Mouse (Mus musculus) CD8-positive naive resting alpha-beta T cell, adult 2 months (primary cell): ENCODE data around the gene Plppr2.

Experiments used
- DNase-seq, 2 experiments: peaks; one replicate each; pipeline ENCODE4 v3.0.0; 2022; ENCODE audit warnings: low read depth in 2 of 2, low spot score in 2 of 2

Plppr2 gene

DNA sequence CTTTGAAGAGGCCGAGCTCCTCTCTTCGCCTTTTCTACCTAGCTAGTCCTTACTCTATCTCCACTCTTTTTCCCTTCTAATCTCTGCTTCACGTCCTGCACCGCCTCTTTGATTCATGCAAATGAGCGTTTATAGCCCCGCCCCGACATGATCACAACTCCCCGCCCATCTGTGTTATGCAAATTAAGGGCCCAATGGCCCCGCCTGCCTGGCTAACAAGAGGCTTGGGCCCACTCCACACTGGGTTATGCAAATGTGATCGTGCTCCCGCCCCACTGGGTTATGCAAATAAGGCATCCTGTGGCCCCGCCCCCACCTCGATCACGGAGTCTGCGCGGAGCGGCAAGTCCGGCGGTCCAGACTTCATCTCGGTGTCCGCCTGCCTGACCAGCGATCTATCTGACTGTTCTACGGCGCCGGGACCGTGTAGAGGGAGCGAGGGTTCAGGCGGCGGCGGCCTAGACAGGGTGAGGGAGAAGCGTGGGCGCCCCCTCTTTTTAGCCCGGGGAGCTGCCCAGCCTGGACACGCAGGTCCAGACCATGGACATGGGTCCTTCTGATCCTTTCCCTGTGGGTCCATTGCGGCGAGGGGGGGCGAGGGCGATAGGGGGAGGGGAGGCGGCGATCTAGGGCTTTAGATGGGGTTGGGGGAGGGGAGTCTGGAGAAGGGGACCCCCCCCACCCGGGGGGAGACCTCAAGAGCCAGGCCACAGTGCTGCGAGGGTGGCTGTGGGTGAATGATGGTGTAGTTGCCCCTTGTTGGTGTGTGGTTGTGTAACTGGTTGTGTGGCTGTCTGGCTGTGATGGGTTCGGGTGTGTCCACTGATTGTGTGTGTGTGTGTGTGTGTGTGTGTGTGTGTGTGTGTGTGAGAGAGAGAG, at the start of gene Plppr2:
Gene Plppr2, plus strand, starts transcription at position 342 of the 879 bp plus-strand sequence.
- DNase-seq, result peak; percentile 65 to 73

DNA sequence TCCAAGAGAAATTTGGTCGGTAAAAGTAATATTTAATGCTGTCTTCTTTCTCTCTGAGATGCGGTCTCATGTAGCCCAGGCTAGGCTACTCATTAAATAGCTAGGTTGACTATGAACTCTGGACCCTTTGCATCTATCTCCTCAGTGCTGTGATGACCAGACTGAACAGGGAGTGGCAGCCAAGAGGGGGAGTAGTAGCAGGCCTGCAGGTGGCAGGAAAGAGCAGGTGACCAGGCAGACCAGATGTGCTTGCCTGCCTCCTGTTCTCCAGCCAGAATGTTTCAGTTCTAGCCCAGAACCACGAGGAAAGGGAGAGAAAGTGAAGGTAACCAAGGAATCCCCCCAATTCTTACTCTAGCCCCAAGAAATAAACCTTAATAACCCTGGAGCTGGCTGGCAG, 47.6 kb upstream of the Plppr2 start:
- DNase-seq, result no peak

DNA sequence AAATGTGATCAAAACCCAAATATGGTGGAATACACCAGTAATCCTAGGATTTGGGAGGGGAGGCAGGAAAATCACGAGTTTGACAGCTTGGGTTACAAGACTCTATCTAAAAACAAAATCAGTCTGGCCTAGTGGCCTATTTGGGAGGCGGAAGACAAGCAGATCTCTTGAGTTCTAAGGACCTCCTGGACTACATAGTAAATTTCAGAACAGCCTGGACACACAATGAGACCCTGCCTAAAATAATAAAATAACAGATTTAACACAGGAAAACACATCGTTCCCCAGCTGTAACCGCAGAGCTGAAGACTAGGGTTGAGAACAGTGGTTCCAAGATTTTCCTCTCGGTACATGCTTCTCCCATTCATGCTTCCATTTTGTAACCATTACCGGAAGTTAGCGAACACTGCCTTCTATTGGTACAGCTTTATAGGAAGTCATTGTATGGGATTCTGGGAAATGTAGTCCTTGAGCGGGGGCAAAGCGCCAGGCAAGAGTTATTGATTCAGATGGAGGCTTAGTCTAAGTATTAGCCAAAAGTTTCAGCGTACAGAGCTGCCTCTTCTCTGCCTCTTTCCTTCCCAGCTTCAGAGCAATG, 35.5 kb upstream of the Plppr2 start:
- peak in 1 of 2 experiments; percentile 35 for DNase-seq

DNA sequence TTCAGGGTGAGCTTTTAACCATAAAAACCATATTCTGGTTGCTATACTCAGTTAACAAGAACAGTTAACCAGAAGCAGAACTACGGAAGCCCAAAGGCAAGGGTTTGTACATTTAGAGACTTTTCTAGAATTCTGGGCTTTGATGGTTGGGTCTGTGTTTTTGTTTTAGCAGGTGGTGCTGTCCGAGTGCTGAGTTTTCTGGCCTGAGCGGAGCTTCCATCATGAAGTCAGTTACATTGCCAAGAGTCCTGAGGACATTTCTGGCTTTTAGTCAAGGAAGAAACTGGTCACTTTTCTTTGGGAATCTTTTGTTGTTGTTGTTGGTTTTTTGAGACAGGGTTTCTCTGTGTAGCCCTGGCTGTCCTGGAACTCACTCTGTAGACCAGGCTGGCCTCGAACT, 32.8 kb upstream of the Plppr2 start:
- no peak for DNase-seq

DNA sequence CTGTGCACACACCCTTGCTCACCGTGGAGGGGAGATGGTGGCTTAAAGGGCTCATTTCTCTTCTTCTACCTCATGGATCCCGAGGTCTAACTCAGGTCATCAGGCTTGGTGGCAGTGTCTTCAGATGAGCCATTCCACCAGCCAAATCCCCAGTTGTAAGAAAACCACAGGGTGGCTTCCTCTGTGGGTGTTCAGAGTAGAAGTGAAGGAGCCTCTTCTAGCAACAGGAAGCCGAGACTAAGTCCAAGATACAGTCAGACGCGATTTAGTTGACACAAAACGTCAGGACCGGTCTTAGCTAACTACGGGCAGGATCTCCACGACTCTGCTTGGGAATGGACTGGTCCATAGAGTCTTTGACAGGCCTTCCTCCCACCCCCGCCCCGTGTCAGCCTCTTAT, 28.6 kb upstream of the Plppr2 start:
- DNase-seq, result peak in 1 of 2 experiments; percentile 4

DNA sequence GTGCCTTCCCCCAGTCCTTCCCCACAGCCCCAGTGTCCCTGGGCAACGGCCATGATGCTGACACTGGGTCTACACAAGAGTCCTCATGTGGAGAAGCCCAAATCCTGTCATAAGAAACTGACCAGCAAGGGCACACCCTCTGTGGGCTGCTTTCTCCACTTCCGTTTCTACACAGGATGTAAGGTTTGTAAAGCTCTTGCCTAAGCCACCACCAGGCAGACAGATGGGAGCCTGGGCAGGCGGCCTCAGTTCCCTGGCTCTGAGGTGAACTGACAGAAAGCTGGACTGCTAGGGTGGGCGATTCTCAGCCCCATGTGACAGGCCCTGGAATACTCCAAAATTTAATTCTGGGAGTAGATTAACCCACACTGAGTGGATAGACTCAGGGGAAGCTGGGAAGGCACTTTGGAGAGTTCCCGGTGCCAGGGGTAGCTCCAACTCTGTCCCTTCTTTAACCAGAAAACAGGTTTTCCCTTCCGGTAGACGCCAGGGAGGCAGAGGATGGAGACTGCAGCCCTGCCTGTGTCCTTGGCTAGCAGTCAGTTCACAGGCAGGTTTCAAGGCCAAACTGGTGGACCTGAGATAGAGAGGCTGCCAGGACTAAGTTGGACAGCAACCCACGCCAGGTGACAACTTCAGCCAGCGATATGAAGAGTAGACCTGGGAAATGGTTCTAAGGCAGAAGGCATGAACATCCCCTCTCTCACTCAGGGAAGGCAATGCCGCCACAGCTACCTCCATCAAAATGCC, 27.2 kb upstream of the Plppr2 start:
- no peak for DNase-seq

DNA sequence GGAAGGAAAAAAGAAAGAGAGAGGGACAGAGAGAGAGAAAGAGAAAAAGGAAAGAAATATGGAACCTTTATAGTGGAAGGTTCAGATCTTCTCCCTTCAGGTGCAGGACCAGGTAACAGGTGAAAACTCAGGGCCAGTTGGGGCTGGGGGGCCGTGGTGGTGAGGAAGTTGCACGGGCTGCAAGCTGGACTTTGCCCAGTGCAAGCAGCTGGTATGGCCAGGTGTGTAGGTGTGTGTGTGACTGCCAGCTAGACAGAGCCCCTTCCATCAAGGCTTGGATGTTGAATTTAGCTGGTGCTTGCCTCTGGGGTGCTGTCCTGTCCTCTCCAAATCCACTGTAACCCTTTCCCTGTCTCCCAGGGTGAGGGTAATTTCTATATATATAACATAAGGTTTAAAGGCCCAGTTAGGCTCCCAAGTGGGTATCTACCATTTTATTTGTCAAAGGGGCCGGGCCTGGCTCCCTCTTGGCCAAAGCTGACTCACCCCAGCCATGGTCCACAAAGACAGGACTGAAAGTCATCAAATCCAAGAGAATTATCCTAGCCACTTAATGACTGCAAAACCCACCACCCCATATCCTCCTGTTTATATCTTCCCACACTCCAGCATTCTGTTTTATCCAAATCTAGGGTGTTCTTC, 19.9 kb upstream of the Plppr2 start:
- DNase-seq, result no peak

DNA sequence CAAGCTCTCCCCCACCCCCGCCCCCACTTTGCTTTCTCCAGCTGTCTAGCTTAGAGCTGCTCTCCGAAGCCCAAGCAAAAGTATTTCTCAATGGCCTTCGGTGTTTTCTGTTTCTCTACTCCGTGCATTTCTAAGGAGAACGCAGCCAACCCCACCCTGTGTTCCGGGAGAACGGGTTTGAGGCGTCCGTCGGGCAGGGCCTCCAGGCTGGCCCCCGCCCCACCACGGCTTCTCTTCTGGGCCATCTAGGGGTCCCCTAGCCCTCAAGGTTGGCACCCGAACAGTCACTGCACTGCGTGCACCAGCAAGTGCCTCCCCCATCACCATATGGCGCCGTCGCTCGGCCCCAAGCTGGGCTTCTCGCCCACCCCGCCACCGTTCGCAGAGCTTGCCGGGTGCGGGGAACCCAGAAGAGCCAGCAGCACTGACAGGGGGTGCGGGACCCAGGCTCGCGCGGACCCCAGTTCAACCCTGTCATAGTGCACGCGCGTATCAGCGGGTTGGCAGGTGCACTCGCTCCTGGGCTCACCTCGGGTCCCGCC, 19.3 kb upstream of the Plppr2 start:
- DNase-seq, result no peak

DNA sequence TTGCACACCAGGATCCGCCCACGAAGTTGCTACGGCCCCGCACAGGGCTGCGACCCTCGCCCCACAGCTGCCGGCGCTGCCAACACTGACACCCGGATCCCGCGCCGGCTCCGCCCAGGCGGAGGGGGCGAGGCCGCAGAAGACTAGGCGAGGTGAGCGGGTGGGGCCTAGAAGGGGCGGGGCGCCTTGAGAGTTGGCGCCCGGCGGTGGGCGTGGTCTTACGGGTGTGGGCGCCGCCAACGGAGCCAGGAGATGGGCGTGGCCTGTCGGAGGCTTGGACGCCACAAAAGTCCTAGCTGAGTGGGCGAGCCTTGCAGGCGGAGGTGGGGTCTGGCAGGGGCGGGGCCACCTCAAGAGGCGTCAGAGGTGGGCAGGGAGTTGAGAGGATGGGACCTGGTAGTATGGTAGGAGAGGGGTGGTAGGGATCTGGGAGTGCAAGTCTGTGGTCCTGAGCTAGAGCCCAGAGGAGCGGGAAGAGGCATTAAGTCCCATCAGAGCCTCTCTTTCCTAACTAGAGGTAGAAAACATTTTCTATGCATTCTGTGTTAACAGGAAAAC, 18.7 kb upstream of the Plppr2 start, which contains the start of gene Rab3d:
Gene Rab3d, minus strand, starts transcription at position 158 of the 558 bp plus-strand sequence.
- DNase-seq, result peak; percentile 79 to 87

DNA sequence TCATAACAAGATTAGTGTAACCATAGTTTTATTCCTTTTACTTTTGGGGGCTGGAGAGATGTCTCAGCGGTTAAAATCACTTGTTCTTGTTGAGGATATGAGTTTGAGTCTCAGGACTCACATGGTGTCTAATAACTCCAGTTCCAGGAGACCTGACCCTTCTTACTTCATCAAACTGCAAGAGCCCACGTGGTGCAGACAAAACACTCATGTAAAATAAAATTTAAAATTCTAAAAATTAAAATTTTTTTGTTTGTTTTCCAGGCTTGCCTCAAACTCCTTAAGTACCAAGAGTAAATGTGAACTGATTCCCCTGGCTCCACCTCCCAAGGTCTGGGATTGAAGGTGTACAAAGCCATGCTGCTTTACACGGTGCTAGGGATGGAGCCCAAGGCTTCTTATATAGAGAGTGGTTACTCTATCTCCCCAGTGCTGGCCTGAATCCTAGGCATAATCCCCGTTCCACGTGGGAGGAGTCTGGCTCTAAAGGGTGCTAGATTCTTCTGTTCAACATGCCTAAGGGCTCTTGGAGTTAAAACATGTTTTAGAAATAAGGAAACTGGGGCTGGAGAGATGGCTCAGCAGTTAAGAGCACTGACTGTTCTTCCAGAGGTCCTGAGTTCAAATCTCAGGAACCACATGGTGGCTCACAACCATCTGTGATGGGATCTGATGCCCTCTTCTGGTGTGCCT, 18.0 kb upstream of the Plppr2 start:
- no peak for DNase-seq

DNA sequence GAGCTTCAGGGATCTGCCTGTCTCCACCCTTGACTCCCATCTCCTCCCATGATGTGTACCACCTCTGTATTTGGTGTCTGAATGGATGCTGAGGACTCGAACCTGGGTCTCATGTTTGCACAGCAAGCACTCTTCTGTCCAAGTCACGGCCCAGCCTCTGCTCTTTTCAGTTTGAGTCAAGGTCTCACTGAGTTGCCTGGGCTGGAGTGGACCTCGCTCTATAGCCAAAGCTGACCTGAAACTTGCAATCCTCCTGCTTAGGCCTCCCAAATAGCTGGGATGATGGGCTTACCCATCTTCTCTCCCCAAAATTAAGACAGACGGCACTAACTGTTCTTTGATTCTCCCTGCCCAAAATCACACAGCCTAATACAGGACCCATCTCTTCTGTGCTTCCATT, 13.8 kb upstream of the Plppr2 start:
- no peak for DNase-seq

DNA sequence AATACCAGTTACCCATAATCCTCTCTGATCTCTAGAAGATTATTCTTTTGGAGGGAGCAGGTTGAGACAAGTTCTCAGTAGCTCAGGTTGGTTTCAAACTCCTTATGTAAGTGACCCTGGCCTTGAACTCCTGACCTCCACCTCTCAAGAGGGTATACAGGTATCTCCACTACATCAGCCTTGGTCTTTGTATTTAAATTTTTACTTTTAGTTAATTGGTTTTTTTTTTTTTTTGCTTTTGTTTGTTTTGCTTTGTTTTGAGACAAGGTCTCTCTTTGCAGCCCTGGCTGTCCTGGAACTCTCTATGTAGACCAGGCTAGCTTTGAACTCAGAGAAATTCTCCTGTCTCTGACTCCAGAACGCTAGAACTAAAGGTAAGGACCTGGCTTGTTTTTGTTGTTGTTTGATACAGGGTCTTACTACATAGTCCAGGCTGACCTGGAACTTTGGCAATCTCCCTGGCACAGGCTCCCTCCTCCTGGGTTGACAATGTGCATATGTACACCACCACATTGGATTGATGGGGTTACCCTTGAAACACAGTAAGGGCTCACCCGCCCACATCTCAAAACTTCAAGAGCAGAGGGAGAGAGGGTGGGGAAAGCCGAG, 13.2 kb upstream of the Plppr2 start:
- no peak for DNase-seq

DNA sequence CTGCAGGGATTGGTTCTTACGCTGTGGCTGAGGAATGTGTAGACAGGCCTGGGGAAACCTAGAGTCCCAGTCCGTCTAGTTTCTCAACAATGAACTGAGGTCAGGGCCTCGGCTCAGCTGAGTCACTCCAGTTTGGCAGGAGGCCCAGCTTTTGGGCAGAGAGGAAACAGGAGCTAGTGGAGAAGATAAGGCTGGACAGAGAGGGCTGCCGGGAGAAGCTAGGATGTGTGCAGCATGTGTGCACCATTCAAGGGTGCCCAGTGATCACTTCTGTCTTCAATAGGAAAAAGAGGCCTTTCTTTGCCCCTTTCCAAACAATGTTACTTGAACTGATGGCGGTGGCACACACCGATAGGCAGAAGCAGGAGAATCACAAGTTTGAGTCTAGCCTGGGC, 12.7 kb upstream of the Plppr2 start:
- no peak for DNase-seq

DNA sequence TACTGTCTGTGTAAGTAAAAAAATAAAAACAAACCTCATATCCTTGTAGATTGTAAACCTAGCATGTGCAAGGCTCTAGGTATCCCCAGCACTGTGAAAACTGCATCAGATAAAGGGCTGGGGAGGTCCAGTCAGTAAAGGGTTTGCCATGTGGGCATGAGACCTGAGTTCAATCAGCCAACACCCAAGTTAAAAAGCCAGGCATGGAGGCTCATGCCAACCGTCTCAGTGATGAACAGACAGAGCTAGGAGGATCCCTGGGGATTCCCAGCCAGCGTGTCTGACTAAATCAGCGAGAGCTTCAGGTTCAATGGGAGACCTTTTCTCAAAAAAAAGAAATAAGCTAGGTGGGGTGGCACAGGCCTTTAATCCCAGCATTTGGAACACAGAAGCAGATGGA, 11.8 kb upstream of the Plppr2 start:
- no peak for DNase-seq

DNA sequence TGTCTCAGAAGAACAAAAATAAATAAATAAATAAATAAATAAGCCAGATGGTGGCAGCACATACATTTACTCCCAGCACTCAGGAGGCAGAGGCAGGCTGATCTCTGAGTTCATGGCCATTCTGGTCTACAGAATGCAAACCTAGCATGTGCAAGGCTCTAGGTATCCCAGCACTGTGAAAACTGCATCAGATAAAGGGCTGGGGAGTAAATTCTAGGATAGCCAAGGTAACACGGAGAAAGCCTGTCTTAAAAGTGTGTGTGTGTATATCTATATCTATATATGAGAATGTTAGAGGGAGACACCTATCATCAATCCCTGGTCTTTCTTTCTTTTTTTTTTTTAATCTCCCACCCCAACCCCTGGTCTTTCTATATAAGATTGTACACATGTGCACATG, 11.3 kb upstream of the Plppr2 start:
- DNase-seq, result no peak

DNA sequence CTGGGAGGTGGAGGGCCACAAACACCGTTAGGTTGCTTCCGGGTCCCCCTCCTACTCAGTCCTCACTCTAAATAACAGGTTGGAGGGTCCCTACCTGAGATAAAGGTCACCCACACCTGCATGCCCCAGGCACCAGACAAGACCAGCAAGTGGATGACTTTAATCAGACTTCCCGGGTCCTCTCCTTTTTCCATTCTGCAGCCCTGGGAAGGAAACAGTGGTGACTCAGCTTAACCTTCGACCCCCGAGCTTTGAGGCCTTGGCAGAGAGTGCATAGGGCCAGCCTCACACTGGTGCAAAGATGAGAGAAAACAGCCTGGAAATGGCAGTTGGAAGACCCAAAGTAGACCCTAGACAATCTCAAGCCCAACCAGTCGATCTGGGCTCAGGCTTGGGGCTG, 10.7 kb upstream of the Plppr2 start:
- DNase-seq, result no peak

DNA sequence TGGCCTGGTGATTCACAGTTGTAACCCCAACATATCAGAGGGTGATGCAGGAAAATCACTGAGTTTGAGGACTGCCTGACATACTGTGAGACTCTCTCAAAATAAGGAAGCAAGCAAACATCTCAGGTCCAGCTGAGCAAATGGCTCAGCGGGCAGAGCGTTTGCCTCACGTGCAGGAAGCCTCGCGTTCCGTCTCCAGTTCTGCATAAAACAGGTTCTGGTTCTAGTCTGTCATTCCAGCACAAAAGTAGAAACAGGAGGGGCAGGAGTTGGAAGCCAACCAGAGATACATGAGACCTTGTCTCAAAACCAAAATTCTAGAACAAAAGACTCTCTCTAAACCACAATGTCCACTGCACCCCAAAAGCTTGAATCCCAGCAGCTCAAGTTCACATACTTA, 10.0 kb upstream of the Plppr2 start:
- no peak for DNase-seq

DNA sequence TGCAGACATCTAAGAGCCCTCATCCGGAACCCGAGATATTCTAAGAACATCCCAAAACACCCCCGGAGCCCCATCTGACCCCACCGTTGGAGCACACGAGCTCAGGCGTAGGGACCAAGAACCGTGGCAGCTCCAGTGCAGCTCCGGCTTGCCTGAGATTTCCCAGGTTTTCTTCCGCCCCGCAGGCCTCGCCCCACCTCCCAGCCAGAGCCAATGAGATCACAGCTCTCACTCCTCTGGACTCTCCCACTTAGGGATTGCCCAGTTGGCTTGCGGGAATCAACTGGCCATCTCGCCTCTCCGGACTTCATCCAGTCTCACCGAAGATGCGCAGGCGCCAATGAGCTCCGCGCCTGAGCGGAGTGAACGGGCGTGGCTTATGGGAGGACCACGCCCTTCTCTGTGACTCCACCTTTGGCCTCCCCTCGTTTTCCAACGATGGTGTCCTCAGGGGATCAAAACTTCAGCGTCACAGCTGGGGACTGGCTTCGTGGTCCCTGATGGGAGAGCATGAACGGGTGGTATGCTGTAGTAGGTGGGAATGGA, 9.6 kb upstream of the Plppr2 start, which contains the start of the genes Ccdc159 and Tmem205:
Gene Ccdc159, plus strand, starts transcription at position 264 of the 546 bp plus-strand sequence.
Gene Tmem205, minus strand, starts transcription at position 349 of the 546 bp plus-strand sequence.
- DNase-seq, result no peak

DNA sequence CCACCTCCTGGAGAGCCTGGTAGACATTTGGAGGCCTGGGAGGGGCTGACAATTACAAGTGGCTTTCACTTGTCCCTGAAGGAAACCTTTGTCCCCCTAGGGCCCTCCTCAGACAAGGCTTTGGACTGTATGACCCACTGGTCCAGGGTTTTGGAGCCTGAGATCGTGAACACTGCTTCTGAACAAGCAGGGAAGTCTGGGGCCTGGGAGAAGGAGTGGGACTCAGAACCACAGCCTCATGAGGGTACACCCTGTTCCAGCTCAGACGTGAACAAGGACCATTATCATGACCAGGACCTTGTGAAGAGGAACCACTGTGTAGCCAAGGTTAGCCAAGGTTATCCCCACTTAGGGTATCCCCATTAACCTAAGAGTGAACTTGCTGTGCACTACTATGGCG, 7.6 kb upstream of the Plppr2 start:
- no peak for DNase-seq
